Mouse (Mus musculus) liver, embryonic 11.5 days (tissue): ENCODE measurements around the gene Izumo2. TPM values are rescaled to one million over a fixed set of nuclear protein-coding genes. Genes with fewer than 3 reads are reported as not detected.

ENCODE experiments used
- ATAC-seq: fragments of 200-750 bp; cut with Nextera tagmentation; replicated peaks from 2 replicates; pipeline ENCODE4 v1.8.0; 2017; ENCODE audit warnings: moderate number of reproducible peaks, mild to moderate bottlenecking, moderate TSS enrichment, moderate library complexity; ENCODE audit not compliant: low FRiP score
- DNase-seq: peaks from one replicate; pipeline ENCODE4 v3.0.0-alpha.2; 2017; ENCODE audit warnings: low spot score
- H3K27ac ChIP-seq: fragments of 300-500 bp; sonication (generic); 2 replicates; pipeline ENCODE4 v1.5.1; 2014; ENCODE audit warnings: mild to moderate bottlenecking, low read depth, low read length, control low read depth
- H3K27me3 ChIP-seq: fragments of 300-500 bp; sonication (generic); replicated peaks from 2 replicates; pipeline ENCODE4 v1.6.1; 2014; ENCODE audit warnings: low read length, mixed read lengths; ENCODE audit not compliant: control insufficient read depth, insufficient read depth
- H3K36me3 ChIP-seq: fragments of 300-500 bp; sonication (generic); 2 replicates; pipeline ENCODE4 v1.6.1; 2014; ENCODE audit warnings: mild to moderate bottlenecking, low read length, moderate library complexity, mixed read lengths; ENCODE audit not compliant: control insufficient read depth, insufficient read depth
- H3K4me1 ChIP-seq: fragments of 300-500 bp; sonication (generic); replicated peaks from 2 replicates; pipeline ENCODE4 v1.6.1; 2014; ENCODE audit warnings: low read length, mixed read lengths; ENCODE audit not compliant: control insufficient read depth, insufficient read depth
- H3K4me2 ChIP-seq: fragments of 300-500 bp; sonication (generic); 2 replicates; pipeline ENCODE4 v1.6.1; 2014; ENCODE audit warnings: mild to moderate bottlenecking, control low read depth, moderate library complexity
- H3K4me3 ChIP-seq: fragments of 300-500 bp; sonication (generic); 2 replicates; pipeline ENCODE4 v1.5.1; 2014; ENCODE audit warnings: low read depth, low read length, control low read depth
- H3K9ac ChIP-seq: fragments of 300-500 bp; sonication (generic); 2 replicates; pipeline ENCODE4 v1.6.1; 2014; ENCODE audit warnings: low read depth, low read length, control low read depth
- H3K9me3 ChIP-seq: fragments of 300-500 bp; sonication (generic); 2 replicates; pipeline ENCODE4 v1.6.1; 2016; ENCODE audit warnings: low read length, inconsistent platforms, mixed read lengths; ENCODE audit not compliant: control insufficient read depth
- WGBS: fragments of 180-500 bp; shearing (Covaris S2); extraction: QIAGEN DNeasy Blood & Tissue Kit; methylation state at CpG from one replicate; pipeline ENCODE4 v1.1.7; 2014; 5-methylcytosine and 5-hydroxymethylcytosine counted together
- polyA plus RNA-seq: library from polyadenylated mRNA; unstranded; fragments of >200 nt; fragmentation: Nextera tagmentation; extraction: Ambion mirVana; gene quantifications from 2 replicates; pipeline ENCODE4 v1.2.1, GENCODE M21; 2014

Izumo2 gene
- polyA plus RNA-seq, 1 experiment from 2014 or later: not detected

- Histone ChIP-seq H3K36me3 (no peaks in the 10 kb centered on the region), H3K9ac (no peak within 1 kb of the TSS), H3K27me3 (peaks cover 24% of the 10 kb centered on the region), H3K27ac (no peak within 1 kb of the TSS), H3K4me2 (peak within 1 kb of the TSS; percentile 54), H3K9me3 (no peaks in the 10 kb centered on the region; the same call in 1 of the 2 replicates), H3K4me1 (no peaks in the 10 kb centered on the region; the same call in 1 of the 2 replicates), H3K4me3 (peak within 1 kb of the TSS; percentile 31)
- ATAC-seq (peak; percentile 82), DNase-seq (peak; percentile 67)
- WGBS: 1% methylated on average over 23 of the region's 23 CpGs
These were observed 37.7 kb upstream of the Izumo2 start, which contains the start of gene Myh14 for GRCm38 (mm10) chr7:44670803-44671202. Gene Myh14, minus strand, starts transcription at chr7:44670843.

- Histone ChIP-seq H3K9ac (no peak overlapping the region), H3K9me3 (no peaks in the 10 kb centered on the region; the same call in 1 of the 2 replicates), H3K27me3 (peaks cover 24% of the 10 kb centered on the region), H3K36me3 (no peaks in the 10 kb centered on the region), H3K4me3 (no peak overlapping the region), H3K27ac (no peak overlapping the region), H3K4me1 (no peaks in the 10 kb centered on the region; the same call in 1 of the 2 replicates), H3K4me2 (no peak overlapping the region)
- 73% methylated on average over 5 of the region's 5 CpGs for WGBS
- ATAC-seq (no peak), DNase-seq (no peak)
These were observed 36.3 kb upstream of the Izumo2 start for GRCm38 (mm10) chr7:44672193-44672592.

- H3K9me3 ChIP-seq: no peaks in the 10 kb centered on the region; the same call in 1 of the 2 replicates
- H3K4me3 ChIP-seq: no peak overlapping the region
- H3K27ac ChIP-seq: no peak overlapping the region
- ATAC-seq: no peak
- peaks cover 13% of the 10 kb centered on the region for H3K27me3 ChIP-seq
- no peak for DNase-seq
- H3K36me3 ChIP-seq: no peaks in the 10 kb centered on the region
- H3K9ac ChIP-seq: no peak overlapping the region
- WGBS: 70% methylated on average over 4 of the region's 4 CpGs
- no peak overlapping the region for H3K4me2 ChIP-seq
- no peaks in the 10 kb centered on the region; the same call in 1 of the 2 replicates for H3K4me1 ChIP-seq
These were observed 34.0 kb upstream of the Izumo2 start for GRCm38 (mm10) chr7:44674511-44674910.

DNA sequence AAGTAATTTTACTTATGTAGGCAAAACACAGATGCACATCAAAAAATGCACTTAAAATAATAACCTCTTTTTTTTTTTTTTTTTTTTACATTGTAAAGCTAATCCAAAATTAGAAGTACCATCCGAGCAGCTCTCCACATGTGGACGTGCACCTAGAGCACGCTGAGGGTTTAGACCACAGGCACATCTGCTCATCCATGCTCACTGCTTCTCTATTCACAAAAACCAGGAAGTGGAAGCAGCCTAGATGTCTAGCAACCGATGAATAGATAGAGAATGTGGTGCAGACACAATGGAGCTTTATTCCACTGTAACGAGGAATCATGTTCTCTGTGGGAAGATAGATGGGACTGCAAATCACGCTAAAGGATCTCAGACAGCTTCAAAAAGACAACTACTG lies 33.4 kb upstream of the Izumo2 start:
- 76% methylated on average over 6 of the region's 6 CpGs for WGBS
- H3K4me3 ChIP-seq: no peak overlapping the region
- DNase-seq (no peak), ATAC-seq (no peak)
- H3K4me2 ChIP-seq: no peak overlapping the region
- peaks cover 12% of the 10 kb centered on the region for H3K27me3 ChIP-seq
- no peaks in the 10 kb centered on the region; the same call in 1 of the 2 replicates for H3K4me1 ChIP-seq
- H3K36me3 ChIP-seq: no peaks in the 10 kb centered on the region
- no peak overlapping the region for H3K27ac ChIP-seq
- no peak overlapping the region for H3K9ac ChIP-seq
- H3K9me3 ChIP-seq: no peaks in the 10 kb centered on the region; the same call in 1 of the 2 replicates

DNA sequence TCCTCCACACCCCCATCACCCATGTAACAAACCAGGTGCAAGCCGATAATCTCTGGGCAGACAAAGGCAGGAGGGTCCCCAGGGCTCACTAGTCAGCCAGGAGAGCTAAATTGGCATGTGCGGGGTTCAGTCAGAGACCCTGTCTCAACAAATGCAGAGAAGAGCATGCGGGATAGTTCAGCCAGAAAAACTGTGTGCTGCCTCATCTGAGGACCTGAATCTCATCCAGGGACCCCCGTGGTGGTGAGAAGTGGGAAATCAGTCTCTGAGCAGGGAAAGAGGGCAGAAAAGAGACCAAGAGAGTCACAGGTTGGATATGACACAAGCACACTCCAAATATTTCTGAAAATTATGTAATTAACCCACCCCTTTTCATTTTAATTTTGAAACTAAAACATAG lies 32.4 kb upstream of the Izumo2 start:
- Histone ChIP-seq H3K27me3 (peaks cover 3% of the 10 kb centered on the region), H3K4me1 (no peaks in the 10 kb centered on the region; the same call in 1 of the 2 replicates), H3K9me3 (no peaks in the 10 kb centered on the region; the same call in 1 of the 2 replicates), H3K4me2 (no peak overlapping the region), H3K27ac (no peak overlapping the region), H3K4me3 (no peak overlapping the region), H3K9ac (no peak overlapping the region), H3K36me3 (no peaks in the 10 kb centered on the region)
- ATAC-seq (no peak), DNase-seq (no peak)
- WGBS: 65% methylated on average over 4 of the region's 4 CpGs

DNA sequence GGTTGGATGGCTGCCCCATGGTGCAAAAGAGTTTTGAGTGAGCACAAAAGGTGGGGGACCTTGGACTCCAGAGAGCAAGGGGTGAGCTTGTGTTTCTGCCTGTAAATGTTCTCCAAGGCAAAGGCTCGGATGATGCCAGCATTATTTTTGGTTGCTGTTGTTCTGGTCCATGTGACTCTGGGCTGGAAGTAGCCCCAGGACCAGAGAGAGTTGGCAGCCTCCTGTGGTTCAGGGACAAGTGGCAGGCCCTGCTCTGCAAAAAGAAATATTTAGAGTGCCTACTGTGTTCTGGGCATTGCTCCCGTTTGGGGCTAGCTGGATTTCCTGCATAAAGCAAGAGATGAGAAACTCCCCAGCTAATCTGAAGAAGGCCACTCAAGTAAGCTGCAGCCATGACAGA lies 31.9 kb upstream of the Izumo2 start:
- Histone ChIP-seq H3K27ac (no peak overlapping the region), H3K27me3 (no peaks in the 10 kb centered on the region), H3K9me3 (no peaks in the 10 kb centered on the region; the same call in 1 of the 2 replicates), H3K4me1 (no peaks in the 10 kb centered on the region), H3K4me2 (no peak overlapping the region), H3K4me3 (no peak overlapping the region), H3K36me3 (no peaks in the 10 kb centered on the region), H3K9ac (no peak overlapping the region)
- no peak for DNase-seq
- 68% methylated on average over 2 of the region's 2 CpGs for WGBS
- no peak for ATAC-seq

DNA sequence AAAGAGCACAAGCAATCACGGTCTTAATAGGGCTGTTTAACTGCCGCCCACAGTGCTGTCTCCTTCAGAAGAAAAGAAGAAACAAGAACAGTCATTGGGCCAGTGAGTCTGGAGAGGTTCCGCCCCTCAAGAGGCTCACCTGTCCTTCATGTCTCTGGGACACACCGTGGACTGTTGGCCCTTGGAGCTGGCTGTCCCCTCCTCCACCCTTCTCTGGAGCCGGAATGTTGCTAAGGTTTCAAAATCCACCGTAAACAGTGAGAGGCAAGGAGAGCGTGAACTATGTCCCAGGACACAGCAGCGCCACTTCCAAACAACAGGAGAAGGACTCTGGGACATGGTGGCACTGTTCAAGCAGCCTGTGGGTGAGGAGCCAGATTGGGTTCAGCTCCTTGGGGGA lies 24.9 kb upstream of the Izumo2 start:
- WGBS: 75% methylated on average over 8 of the region's 8 CpGs
- ATAC-seq (no peak), DNase-seq (no peak)
- no peak overlapping the region for H3K4me3 ChIP-seq
- H3K27ac ChIP-seq: no peak overlapping the region
- H3K27me3 ChIP-seq: no peaks in the 10 kb centered on the region
- H3K9ac ChIP-seq: no peak overlapping the region
- no peak overlapping the region for H3K4me2 ChIP-seq
- no peaks in the 10 kb centered on the region for H3K9me3 ChIP-seq
- H3K4me1 ChIP-seq: no peaks in the 10 kb centered on the region
- H3K36me3 ChIP-seq: no peaks in the 10 kb centered on the region

GRCm38 (mm10) chr7:44685531-44686402 lies 22.8 kb upstream of the Izumo2 start:
- Histone ChIP-seq H3K36me3 (no peaks in the 10 kb centered on the region), H3K27me3 (no peaks in the 10 kb centered on the region), H3K4me3 (no peak overlapping the region), H3K27ac (no peak overlapping the region), H3K9me3 (no peaks in the 10 kb centered on the region), H3K9ac (no peak overlapping the region), H3K4me2 (no peak overlapping the region), H3K4me1 (no peaks in the 10 kb centered on the region)
- WGBS: 49% methylated on average over 16 of the region's 17 CpGs
- no peak for DNase-seq
- ATAC-seq: no peak

DNA sequence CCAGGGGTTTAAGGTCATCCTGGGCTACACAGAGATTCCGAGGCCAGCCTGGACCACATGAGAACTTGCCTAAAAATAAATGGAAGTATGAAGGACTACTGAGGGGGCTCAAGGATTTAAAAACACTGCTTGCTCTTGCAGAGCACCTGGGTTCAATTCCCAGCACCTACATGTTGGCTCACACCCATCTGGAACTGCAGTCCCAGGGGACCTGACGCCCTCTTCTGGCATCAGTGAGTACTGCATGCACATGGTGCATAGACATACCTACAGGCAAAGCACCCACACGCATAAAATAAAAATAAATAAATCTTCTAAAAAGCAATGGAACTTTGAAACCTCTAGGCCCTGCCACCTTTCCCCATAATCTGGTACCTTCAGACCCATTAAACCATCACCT lies 19.7 kb upstream of the Izumo2 start:
- Histone ChIP-seq H3K36me3 (no peaks in the 10 kb centered on the region), H3K4me3 (no peak overlapping the region), H3K9ac (no peak overlapping the region), H3K27me3 (no peaks in the 10 kb centered on the region), H3K4me1 (no peaks in the 10 kb centered on the region), H3K4me2 (no peak overlapping the region), H3K9me3 (no peaks in the 10 kb centered on the region), H3K27ac (no peak overlapping the region)
- DNase-seq: no peak
- 66% methylated on average over 3 of the region's 3 CpGs for WGBS
- no peak for ATAC-seq
